Mouse (Mus musculus) midbrain, embryonic 11.5 days (tissue): Measurements from ENCODE around the gene Stx1a. TPM values are rescaled to one million over a fixed set of nuclear protein-coding genes. Genes with fewer than 3 reads are reported as not detected.

Experiments
- ATAC-seq: fragments of 200-750 bp; cut with Nextera tagmentation; 2 replicates; pipeline ENCODE4 v1.8.0; 2017; ENCODE audit warnings: moderate TSS enrichment, moderate library complexity; ENCODE audit not compliant: low FRiP score
- DNase-seq: peaks from one replicate; pipeline ENCODE4 v3.0.0; 2015; ENCODE audit warnings: low spot score; ENCODE audit errors: missing footprints
- H3K27ac ChIP-seq: fragments of 300-500 bp; sonication (generic); 2 replicates; pipeline ENCODE4 v1.5.1; 2014; ENCODE audit warnings: low read depth, low read length
- H3K27me3 ChIP-seq: fragments of 300-500 bp; sonication (generic); 2 replicates; pipeline ENCODE4 v1.6.1; 2014; ENCODE audit warnings: mild to moderate bottlenecking, low read length, moderate library complexity, mixed read lengths; ENCODE audit not compliant: control insufficient read depth, insufficient read depth
- H3K36me3 ChIP-seq: fragments of 300-500 bp; sonication (generic); 2 replicates; pipeline ENCODE4 v1.6.1; 2014; ENCODE audit warnings: mild to moderate bottlenecking, low read length, moderate library complexity, mixed read lengths; ENCODE audit not compliant: control insufficient read depth, insufficient read depth
- H3K4me1 ChIP-seq: fragments of 300-500 bp; sonication (generic); 2 replicates; pipeline ENCODE4 v1.6.1; 2014; ENCODE audit warnings: low read length; ENCODE audit not compliant: control insufficient read depth, insufficient read depth
- H3K4me2 ChIP-seq: fragments of 300-500 bp; sonication (generic); 2 replicates; pipeline ENCODE4 v1.6.1; 2014; ENCODE audit warnings: mild to moderate bottlenecking, moderate library complexity
- H3K4me3 ChIP-seq: fragments of 300-500 bp; sonication (generic); 2 replicates; pipeline ENCODE4 v1.5.1; 2014; ENCODE audit warnings: low read depth, low read length
- H3K9ac ChIP-seq: fragments of 300-500 bp; sonication (generic); 2 replicates; pipeline ENCODE4 v1.6.1; 2014; ENCODE audit warnings: low read length
- H3K9me3 ChIP-seq: fragments of 300-500 bp; sonication (generic); 2 replicates; pipeline ENCODE4 v1.6.1; 2016; ENCODE audit warnings: low read length; ENCODE audit not compliant: control insufficient read depth
- WGBS: fragments of 180-500 bp; shearing (Covaris S2); extraction: QIAGEN DNeasy Blood & Tissue Kit; methylation state at CpG from one replicate; pipeline ENCODE4 v1.1.7; 2014; 5-methylcytosine and 5-hydroxymethylcytosine counted together
- polyA plus RNA-seq: library from polyadenylated mRNA; unstranded; fragments of >200 nt; fragmentation: Nextera tagmentation; extraction: Ambion mirVana; gene quantifications from 2 replicates; pipeline ENCODE4 v1.2.1, GENCODE M21; 2014

The Stx1a gene
- 16.1 and 17.7 TPM in 2 replicates for polyA plus RNA-seq

- Histone ChIP-seq H3K27ac (no peak within 1 kb of the TSS; the same call in 1 of the 2 replicates), H3K9ac (peak within 1 kb of the TSS; percentile 73), H3K4me3 (peak within 1 kb of the TSS; percentile 68), H3K36me3 (no peaks in the 10 kb centered on the region), H3K9me3 (no peaks in the 10 kb centered on the region), H3K4me2 (peak within 1 kb of the TSS; percentile 94), H3K4me1 (peaks cover 5% of the 10 kb centered on the region; the same call in 1 of the 2 replicates), H3K27me3 (no peaks in the 10 kb centered on the region)
- ATAC-seq: peak; percentile 95
- peak; percentile 98 for DNase-seq
- WGBS: 1% methylated on average over 61 of the region's 61 CpGs
Measured at GRCm38 (mm10) chr5:135023344-135024173, at the start of gene Stx1a. Gene Stx1a, plus strand, starts transcription at chr5:135023482.

GRCm38 (mm10) chr5:134973526-134973925 is 49.8 kb upstream of the Stx1a start:
- H3K4me3 ChIP-seq: no peak overlapping the region
- H3K9ac ChIP-seq: no peak overlapping the region
- H3K27me3 ChIP-seq: no peaks in the 10 kb centered on the region
- H3K4me2 ChIP-seq: no peak overlapping the region
- H3K9me3 ChIP-seq: no peaks in the 10 kb centered on the region
- H3K4me1 ChIP-seq: no peaks in the 10 kb centered on the region
- ATAC-seq (no peak), DNase-seq (no peak)
- H3K27ac ChIP-seq: no peak overlapping the region
- H3K36me3 ChIP-seq: no peaks in the 10 kb centered on the region
- WGBS: 88% methylated on average over 7 of the region's 7 CpGs

GRCm38 (mm10) chr5:134974294-134974693 is 49.0 kb upstream of the Stx1a start:
- no peaks in the 10 kb centered on the region for H3K4me1 ChIP-seq
- ATAC-seq (no peak), DNase-seq (no peak)
- WGBS: 72% methylated on average over 7 of the region's 7 CpGs
- H3K4me3 ChIP-seq: no peak overlapping the region
- no peak overlapping the region for H3K27ac ChIP-seq
- no peaks in the 10 kb centered on the region for H3K9me3 ChIP-seq
- no peaks in the 10 kb centered on the region for H3K36me3 ChIP-seq
- H3K4me2 ChIP-seq: no peak overlapping the region
- H3K9ac ChIP-seq: no peak overlapping the region
- no peaks in the 10 kb centered on the region for H3K27me3 ChIP-seq

- Histone ChIP-seq H3K4me2 (no peak overlapping the region), H3K36me3 (no peaks in the 10 kb centered on the region), H3K9me3 (no peaks in the 10 kb centered on the region), H3K27ac (no peak overlapping the region), H3K27me3 (no peaks in the 10 kb centered on the region), H3K4me3 (no peak overlapping the region), H3K9ac (no peak overlapping the region), H3K4me1 (no peaks in the 10 kb centered on the region)
- DNase-seq (no peak), ATAC-seq (no peak)
- 68% methylated on average over 2 of the region's 2 CpGs for WGBS
Measured at GRCm38 (mm10) chr5:134974921-134975320, 48.4 kb upstream of the Stx1a start.

GRCm38 (mm10) chr5:134976164-134976563 is 47.1 kb upstream of the Stx1a start:
- Histone ChIP-seq H3K9ac (no peak overlapping the region), H3K4me3 (no peak overlapping the region), H3K36me3 (no peaks in the 10 kb centered on the region), H3K27me3 (no peaks in the 10 kb centered on the region), H3K9me3 (no peaks in the 10 kb centered on the region), H3K4me1 (no peaks in the 10 kb centered on the region), H3K4me2 (no peak overlapping the region), H3K27ac (no peak overlapping the region)
- WGBS: 90% methylated on average over 2 of the region's 2 CpGs
- ATAC-seq (no peak), DNase-seq (no peak)

GRCm38 (mm10) chr5:134976577-134977250 is 46.6 kb upstream of the Stx1a start:
- H3K4me1 ChIP-seq: no peaks in the 10 kb centered on the region
- ATAC-seq: no peak
- no peak overlapping the region for H3K27ac ChIP-seq
- WGBS: 83% methylated on average over 14 of the region's 14 CpGs
- no peaks in the 10 kb centered on the region for H3K27me3 ChIP-seq
- H3K9me3 ChIP-seq: no peaks in the 10 kb centered on the region
- no peak overlapping the region for H3K9ac ChIP-seq
- H3K4me2 ChIP-seq: no peak overlapping the region
- H3K4me3 ChIP-seq: no peak overlapping the region
- no peak for DNase-seq
- no peaks in the 10 kb centered on the region for H3K36me3 ChIP-seq

GRCm38 (mm10) chr5:134977837-134978236 is 45.4 kb upstream of the Stx1a start:
- ATAC-seq: no peak

GRCm38 (mm10) chr5:134981149-134981548 is 42.1 kb upstream of the Stx1a start:
- Histone ChIP-seq H3K9me3 (no peaks in the 10 kb centered on the region), H3K4me3 (no peak overlapping the region), H3K9ac (no peak overlapping the region), H3K36me3 (no peaks in the 10 kb centered on the region), H3K27ac (no peak overlapping the region), H3K4me2 (no peak overlapping the region), H3K4me1 (peaks cover 7% of the 10 kb centered on the region; the same call in 1 of the 2 replicates), H3K27me3 (peaks cover 15% of the 10 kb centered on the region)
- 68% methylated on average over 10 of the region's 10 CpGs for WGBS
- no peak for DNase-seq
- ATAC-seq: no peak

More at GRCm38 (mm10) chr5:134977837-134978236, 45.4 kb upstream of the Stx1a start:
- Histone ChIP-seq H3K27me3 (no peaks in the 10 kb centered on the region), H3K27ac (no peak overlapping the region), H3K9ac (no peak overlapping the region), H3K36me3 (no peaks in the 10 kb centered on the region), H3K4me1 (no peaks in the 10 kb centered on the region), H3K9me3 (no peaks in the 10 kb centered on the region), H3K4me2 (no peak overlapping the region), H3K4me3 (no peak overlapping the region)
- WGBS: 84% methylated on average over 4 of the region's 4 CpGs
- no peak for DNase-seq

- Histone ChIP-seq H3K27me3 (peaks cover 34% of the 10 kb centered on the region), H3K4me3 (no peak overlapping the region), H3K4me1 (peaks cover 11% of the 10 kb centered on the region; the same call in 1 of the 2 replicates), H3K36me3 (no peaks in the 10 kb centered on the region), H3K27ac (no peak overlapping the region), H3K4me2 (no peak overlapping the region), H3K9me3 (no peaks in the 10 kb centered on the region), H3K9ac (no peak overlapping the region)
- 94% methylated on average over 1 of the region's 1 CpGs for whole genome bisulfite sequencing
- ATAC-seq (no peak), DNase-seq (peak; percentile 49)
Measured at GRCm38 (mm10) chr5:134983111-134983510, 40.2 kb upstream of the Stx1a start.
